24 mouse cellular contexts compared by ENCODE assay signal in the genomic region with DNA sequence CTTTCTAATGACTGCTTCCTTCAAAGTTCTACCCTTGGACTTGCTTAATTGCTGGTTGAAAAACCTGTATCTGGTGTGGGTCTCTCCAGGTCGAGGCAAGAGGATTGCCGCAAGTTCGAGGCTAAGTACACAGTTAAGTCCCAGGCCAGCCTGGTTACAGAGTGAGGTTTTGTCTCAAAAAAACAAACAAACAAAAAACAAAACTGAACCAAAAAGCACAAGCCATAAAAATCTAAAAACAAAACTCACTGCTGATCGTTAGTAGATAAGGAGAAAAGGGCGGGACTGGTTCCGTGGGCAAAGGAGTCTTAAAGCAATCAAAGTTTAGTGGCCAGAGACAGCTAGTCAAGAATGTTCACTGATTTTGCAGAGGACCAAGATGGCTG. TPM values are rescaled to one million over a fixed set of nuclear protein-coding genes. Genes with fewer than 3 reads are reported as not detected.
DNase-seq lines count a peak whose midpoint lies in the region; ATAC-seq and TF ChIP-seq lines count a peak whose summit lies in the region.
"Had no signal": no experiment of that assay in that cellular context is flagged by ENCODE, and none has a peak within 500 bp of the region (broad histone marks: within the 10 kb centered on the region; RNA-seq: fewer than 3 reads in every experiment).

No protein-coding gene starts in this region.

- H3K4me3 ChIP-seq in liver, postnatal 0 days (ENCODE audit: low read depth, low read length): no peak overlapping the region
- no peak overlapping the region for H3K4me3 ChIP-seq in liver, embryonic 12.5 days
- H3K4me3 ChIP-seq in stomach, embryonic 16.5 days (replicated peaks; ENCODE audit: low read length): no peak overlapping the region
- H3K4me3 ChIP-seq: embryonic facial prominence, embryonic 12.5 days; heart, embryonic 15.5 days; layer of hippocampus, adult 2 months; limb, embryonic 10.5 days; myocyte; neural tube, embryonic 13.5 days had no signal

- 72% methylated on average over 6 of the region's 6 CpGs for WGBS in liver, postnatal 0 days (ENCODE audit: insufficient replicate concordance)
- 68% methylated on average over 6 of the region's 6 CpGs for WGBS in liver, embryonic 12.5 days (ENCODE audit: insufficient replicate concordance)
- 76% methylated on average over 6 of the region's 6 CpGs for WGBS in stomach, embryonic 16.5 days

- peak overlapping the region; percentile 68 for H3K27ac ChIP-seq in liver, postnatal 0 days (ENCODE audit: low read depth)
- no peak overlapping the region for H3K27ac ChIP-seq in liver, embryonic 12.5 days
- 0 out of 2 replicates have a peak overlapping the region, but pooled peaks have one; percentile 2 for H3K27ac ChIP-seq in stomach, embryonic 16.5 days (ENCODE audit: low read length)
- H3K27ac ChIP-seq: embryonic facial prominence, embryonic 12.5 days; heart, embryonic 15.5 days; hindbrain, embryonic 14.5 days; layer of hippocampus, adult 2 months; limb, embryonic 10.5 days; macrophage; neural tube, embryonic 13.5 days had no signal

- DNase-seq in liver, postnatal 0 days: no peak
- DNase-seq in induced T-regulatory cell, adult 2 months (ENCODE audit: low read depth): peak; percentile 81
- no peak for DNase-seq in layer of hippocampus, adult 18-20 months (ENCODE audit: low spot score in 2 of 2)
- DNase-seq in adrenal gland, postnatal 4 days (ENCODE audit: low spot score in 2 of 2): no peak
- DNase-seq: adrenal gland, postnatal 36 days; cerebellum, adult 11 months; cerebellum, postnatal 25 days; heart, postnatal 4 days; kidney, adult 18-20 months; kidney, postnatal 10 days had no signal

- TF ChIP-seq EP300 in liver, postnatal 0 days (IDR thresholded peaks at IDR 0.05; ENCODE audit: low read depth): no peak

- ATAC-seq in liver, postnatal 0 days: no peak
- no peak for ATAC-seq in liver, embryonic 12.5 days
- ATAC-seq in CD4-positive, CD25-positive, alpha-beta regulatory T cell, adult 4 months: peak; percentile 7
- no peak for ATAC-seq in stomach, embryonic 16.5 days (ENCODE audit: insufficient read depth, low FRiP score)
- ATAC-seq: midbrain, embryonic 16.5 days; Patski had no signal

- peaks cover 14% of the 10 kb centered on the region for H3K36me3 ChIP-seq in liver, postnatal 0 days (replicated peaks; ENCODE audit: insufficient read depth, low read length)
- peaks cover 47% of the 10 kb centered on the region for H3K36me3 ChIP-seq in liver, embryonic 12.5 days
- peaks cover 13% of the 10 kb centered on the region for H3K36me3 ChIP-seq in stomach, embryonic 16.5 days (ENCODE audit: control insufficient read depth, insufficient read depth, low read length)

- H3K4me1 ChIP-seq in liver, postnatal 0 days (ENCODE audit: insufficient read depth): peaks cover 43% of the 10 kb centered on the region
- H3K4me1 ChIP-seq in liver, embryonic 12.5 days: peaks cover 36% of the 10 kb centered on the region
- H3K4me1 ChIP-seq in stomach, embryonic 16.5 days (ENCODE audit: control insufficient read depth, insufficient read depth, low read length): peaks cover 23% of the 10 kb centered on the region; the same call in 1 of the 2 replicates

- TF ChIP-seq CTCF in liver, postnatal 0 days (IDR thresholded peaks at IDR 0.05; ENCODE audit: low read depth): no peak

- no peaks in the 10 kb centered on the region for H3K9me3 ChIP-seq in liver, postnatal 0 days (ENCODE audit: low read length)
- no peaks in the 10 kb centered on the region for H3K9me3 ChIP-seq in liver, embryonic 12.5 days (replicated peaks)
- H3K9me3 ChIP-seq in stomach, embryonic 16.5 days (replicated peaks; ENCODE audit: control insufficient read depth, low read length): no peaks in the 10 kb centered on the region
- H3K9me3 ChIP-seq: embryonic facial prominence, embryonic 12.5 days; G1E; heart, embryonic 15.5 days; limb, embryonic 10.5 days; neural tube, embryonic 13.5 days had no signal

- H3K27me3 ChIP-seq in liver, postnatal 0 days (ENCODE audit: insufficient read depth, low read length): no peaks in the 10 kb centered on the region
- no peaks in the 10 kb centered on the region for H3K27me3 ChIP-seq in liver, embryonic 12.5 days (replicated peaks)
- no peaks in the 10 kb centered on the region for H3K27me3 ChIP-seq in stomach, embryonic 16.5 days (ENCODE audit: control insufficient read depth, insufficient read depth, low read length)
- H3K27me3 ChIP-seq: embryonic facial prominence, embryonic 12.5 days; neural tube, embryonic 13.5 days; Patski had no signal

- H3K9ac ChIP-seq in liver, postnatal 0 days (replicated peaks): no peak overlapping the region
- no peak overlapping the region for H3K9ac ChIP-seq in liver, embryonic 12.5 days
- H3K9ac ChIP-seq in stomach, embryonic 16.5 days (ENCODE audit: low read length): no peak overlapping the region
- H3K9ac ChIP-seq: embryonic facial prominence, embryonic 12.5 days; heart, embryonic 15.5 days; hindbrain, embryonic 14.5 days; neural tube, embryonic 13.5 days had no signal

- 0 out of 2 replicates have a peak overlapping the region, but pooled peaks have one; percentile 33 for H3K4me2 ChIP-seq in liver, postnatal 0 days (ENCODE audit: low read depth, low read length)
- H3K4me2 ChIP-seq in liver, embryonic 12.5 days: no peak overlapping the region
- no peak overlapping the region for H3K4me2 ChIP-seq in stomach, embryonic 16.5 days (ENCODE audit: low read depth, low read length)
- H3K4me2 ChIP-seq: embryonic facial prominence, embryonic 12.5 days; heart, embryonic 15.5 days; hindbrain, embryonic 14.5 days; neural tube, embryonic 13.5 days had no signal

RNA-seq across cellular contexts. Expression of gene Myom1, which starts 16.1 kb away (rescaled TPM):
- 2.1 and 4.4 TPM in 2 replicates for polyA plus RNA-seq in liver, postnatal 0 days (2015; fragmentation: Nextera tagmentation; extraction: Ambion mirVana)
- polyA plus RNA-seq in liver, embryonic 12.5 days (2016; fragmentation: Nextera tagmentation; extraction: Ambion mirVana): 3.5 and 3.9 TPM in 2 replicates
- 1 to 10 TPM in 1 of 2 experiments, under 1 TPM in 1; 0.28 to 1.6 TPM for polyA plus RNA-seq in CD4-positive, CD25-positive, alpha-beta regulatory T cell, adult 4 months (2017; shearing (Covaris generic))
- polyA plus RNA-seq in stomach, embryonic 16.5 days (2015; fragmentation: Nextera tagmentation; extraction: Ambion mirVana): 15.7 and 21.1 TPM in 2 replicates
- total RNA-seq in layer of hippocampus, adult 18-20 months (2021): 1 to 10 TPM; 1.4 to 2.6 TPM
- 10 to 100 TPM; 16.5 to 34.7 TPM for total RNA-seq in adrenal gland, postnatal 4 days (2021)

RNA-seq across cellular contexts. Expression of gene Myl12a, which starts 16.3 kb away (rescaled TPM):
- polyA plus RNA-seq in liver, postnatal 0 days (2015; fragmentation: Nextera tagmentation; extraction: Ambion mirVana): 195 and 199 TPM in 2 replicates
- polyA plus RNA-seq in liver, embryonic 12.5 days (2016; fragmentation: Nextera tagmentation; extraction: Ambion mirVana): 292 TPM in 2 replicates
- 100 to 1,000 TPM; 601 to 659 TPM for polyA plus RNA-seq in CD4-positive, CD25-positive, alpha-beta regulatory T cell, adult 4 months (2017; shearing (Covaris generic))
- 524 and 584 TPM in 2 replicates for polyA plus RNA-seq in stomach, embryonic 16.5 days (2015; fragmentation: Nextera tagmentation; extraction: Ambion mirVana)
- total RNA-seq in layer of hippocampus, adult 18-20 months (2021): 10 to 100 TPM; 36.0 to 37.1 TPM
- 100 to 1,000 TPM; 315 to 317 TPM for total RNA-seq in adrenal gland, postnatal 4 days (2021)
